ENCODE assay signal across 23 mouse cellular contexts in genomic region chr6:121226744-121227143, GRCm38 (mm10). TPM values are rescaled to one million over a fixed set of nuclear protein-coding genes. Genes with fewer than 3 reads are reported as not detected.
DNase-seq lines count a peak whose midpoint lies in the region; ATAC-seq and TF ChIP-seq lines count a peak whose summit lies in the region.
"Had no signal": no experiment of that assay in that cellular context is flagged by ENCODE, and none has a peak within 500 bp of the region (broad histone marks: within the 10 kb centered on the region; RNA-seq: fewer than 3 reads in every experiment).

No protein-coding gene starts in this region.

- H3K79me2 ChIP-seq in CH12.LX (replicated peaks; ENCODE audit: control insufficient read depth, extremely low read depth, insufficient read depth, poor library complexity, severe bottlenecking) = no peaks in the 10 kb centered on the region

- 0 out of 2 replicates have a peak overlapping the region, but pooled peaks have one; percentile 2 for H3K4me3 ChIP-seq in liver, postnatal 0 days (ENCODE audit: low read depth, low read length)
- no peak overlapping the region for H3K4me3 ChIP-seq in liver, embryonic 12.5 days
- H3K4me3 ChIP-seq in CH12.LX (replicated peaks in 1 of 3; ENCODE audit: low read depth in 2 of 3, low read length in 2 of 3, poor library complexity in 1 of 3) = no peak overlapping the region
- H3K4me3 ChIP-seq: heart, adult 2 months; heart, embryonic 15.5 days; left cerebral cortex, adult 2 months; liver, embryonic 13.5 days had no signal

- H3K27me3 ChIP-seq in liver, postnatal 0 days (ENCODE audit: insufficient read depth, low read length) = no peaks in the 10 kb centered on the region
- no peaks in the 10 kb centered on the region for H3K27me3 ChIP-seq in liver, embryonic 12.5 days (replicated peaks)
- no peaks in the 10 kb centered on the region for H3K27me3 ChIP-seq in CH12.LX (replicated peaks)
- H3K27me3 ChIP-seq: heart, embryonic 15.5 days; liver, embryonic 13.5 days had no signal

- no peak for TF ChIP-seq RAD21 in CH12.LX (IDR thresholded peaks at IDR 0.05; ENCODE audit: low read depth, low read length)

- no peaks in the 10 kb centered on the region for H3K9me3 ChIP-seq in liver, postnatal 0 days (ENCODE audit: low read length)
- no peaks in the 10 kb centered on the region for H3K9me3 ChIP-seq in liver, embryonic 12.5 days (replicated peaks)
- H3K9me3 ChIP-seq in CH12.LX (replicated peaks; ENCODE audit: low read length) = peaks cover 7% of the 10 kb centered on the region
- H3K9me3 ChIP-seq: heart, embryonic 15.5 days; liver, embryonic 13.5 days had no signal

- peak overlapping the region; percentile 34 for H3K4me2 ChIP-seq in liver, postnatal 0 days (ENCODE audit: low read depth, low read length)
- H3K4me2 ChIP-seq in liver, embryonic 12.5 days = no peak overlapping the region
- H3K4me2 ChIP-seq in CH12.LX (ENCODE audit: insufficient read depth, low read depth, poor library complexity, severe bottlenecking) = peak overlapping the region; percentile 39; the same call in 1 of the 2 replicates
- H3K4me2 ChIP-seq: heart, embryonic 15.5 days; liver, embryonic 13.5 days had no signal

- in situ Hi-C loops in CH12.LX (cut with MboI; ENCODE audit: low pct_ligation_motif_present, low pct_unique_long_range_greater_than_20kb, low sequenced_read_pairs) = no loop called here

- peak; percentile 53 for ATAC-seq in liver, postnatal 0 days
- no peak for ATAC-seq in liver, embryonic 12.5 days
- ATAC-seq in inflammation-experienced regulatory T-cells, adult 6 months = peak; percentile 21
- peak; percentile 50; the same call in 1 of the 2 replicates for ATAC-seq in neutrophil, adult 5-6 weeks (ENCODE audit: extremely low read depth, insufficient number of reproducible peaks, low FRiP score, poor library complexity, severe bottlenecking)
- no peak for ATAC-seq in megakaryocyte-erythroid progenitor cell, adult 5-6 weeks (replicated peaks; ENCODE audit: low FRiP score, low TSS enrichment, poor library complexity, severe bottlenecking)
- ATAC-seq: Patski had no signal

- 0 out of 2 replicates have a peak overlapping the region, but pooled peaks have one; percentile 11 for H3K27ac ChIP-seq in liver, postnatal 0 days (ENCODE audit: low read depth)
- no peak overlapping the region for H3K27ac ChIP-seq in liver, embryonic 12.5 days
- H3K27ac ChIP-seq in CH12.LX (ENCODE audit: insufficient read depth, low read depth) = no peak overlapping the region
- H3K27ac ChIP-seq: heart, adult 2 months; heart, embryonic 15.5 days; left cerebral cortex, adult 2 months; liver, embryonic 13.5 days had no signal

- no peaks in the 10 kb centered on the region for H3K36me3 ChIP-seq in liver, postnatal 0 days (replicated peaks; ENCODE audit: insufficient read depth, low read length)
- H3K36me3 ChIP-seq in liver, embryonic 12.5 days = no peaks in the 10 kb centered on the region; the same call in 1 of the 2 replicates
- peaks cover 0 to 7% of the 10 kb centered on the region in 2 experiments for H3K36me3 ChIP-seq in CH12.LX (replicated peaks in 1 of 2; ENCODE audit: control insufficient read depth in 1 of 2, insufficient read depth in 1 of 2, low read length in 1 of 2)
- H3K36me3 ChIP-seq: heart, embryonic 15.5 days had no signal

- H3K4me1 ChIP-seq in liver, postnatal 0 days (ENCODE audit: insufficient read depth) = peaks cover 35% of the 10 kb centered on the region
- peaks cover 34% of the 10 kb centered on the region for H3K4me1 ChIP-seq in liver, embryonic 12.5 days
- peaks cover 12 to 59% of the 10 kb centered on the region in 2 experiments for H3K4me1 ChIP-seq in CH12.LX (ENCODE audit: control insufficient read depth in 1 of 2, insufficient read depth in 2 of 2)

- no peak for DNase-seq in liver, postnatal 0 days
- DNase-seq in CH12.LX (ENCODE audit: extremely low read depth) = peak; percentile 23
- no peak for DNase-seq in spleen, adult 12 weeks (ENCODE audit: low spot score)
- DNase-seq in adrenal gland, adult (ENCODE audit: inconsistent age in 2 of 2, low spot score in 1 of 2) = no peak
- DNase-seq: adrenal gland, postnatal 25 days; cerebellum, adult 11 months; cerebellum, postnatal 10 days; gastrocnemius, postnatal 10 days; heart, adult 2 months; kidney, postnatal 4 days; layer of hippocampus, adult 9-11 months; left cerebral cortex, postnatal 4 days; liver, embryonic 13.5 days; midbrain, embryonic 14.5 days; retina, postnatal 1 day; right cerebral cortex, postnatal 4 days had no signal

- WGBS in liver, postnatal 0 days (ENCODE audit: insufficient replicate concordance) = 45% methylated on average over 2 of the region's 2 CpGs
- WGBS in liver, embryonic 12.5 days (ENCODE audit: insufficient replicate concordance) = 51% methylated on average over 2 of the region's 2 CpGs

- TF ChIP-seq EP300 in liver, postnatal 0 days (IDR thresholded peaks at IDR 0.05; ENCODE audit: low read depth) = no peak
- no peak for TF ChIP-seq EP300 in CH12.LX (IDR thresholded peaks at IDR 0.05; ENCODE audit: low read length)

- dilution Hi-C loops in CH12.LX (cut with MboI; ENCODE audit: extremely low pct_ligation_motif_present, extremely low pct_unique_long_range_greater_than_20kb, low sequenced_read_pairs) = no loop called here

- no peak for TF ChIP-seq POLR2A in CH12.LX (IDR thresholded peaks at IDR 0.05; ENCODE audit: low read depth, low read length)

- H3K9ac ChIP-seq in liver, postnatal 0 days (replicated peaks) = no peak overlapping the region
- no peak overlapping the region for H3K9ac ChIP-seq in liver, embryonic 12.5 days
- no peak overlapping the region for H3K9ac ChIP-seq in CH12.LX (ENCODE audit: insufficient read depth, low read depth)
- H3K9ac ChIP-seq: heart, embryonic 15.5 days; liver, embryonic 13.5 days had no signal

- no peak for TF ChIP-seq CTCF in liver, postnatal 0 days (IDR thresholded peaks at IDR 0.05; ENCODE audit: low read depth)
- TF ChIP-seq CTCF in CH12.LX (conservative IDR thresholded peaks at IDR 0.05 in 1 of 2, IDR thresholded peaks at IDR 0.05 in 1 of 2; ENCODE audit: low read depth in 2 of 2, low read length in 2 of 2) = no peak

TF ChIP-seq in CH12.LX, 34 proteins besides CTCF, POLR2A, EP300 and RAD21:
- TF ChIP-seq ZC3H11A (IDR thresholded peaks at IDR 0.05; ENCODE audit: low read depth, low read length) = no peak
- TF ChIP-seq TCF12 (IDR thresholded peaks at IDR 0.05; ENCODE audit: low read depth, low read length) = peak; percentile 54; the same call in 1 of the 2 replicates
- no peak for TF ChIP-seq ZMIZ1 (IDR thresholded peaks at IDR 0.05; ENCODE audit: low read depth, low read length)
- no peak for TF ChIP-seq MEF2A (IDR thresholded peaks at IDR 0.05; ENCODE audit: borderline replicate concordance, low read depth, low read length)
- TF ChIP-seq ETS1 (conservative IDR thresholded peaks at IDR 0.05; ENCODE audit: low read depth, low read length) = peak; percentile 63
- no peak for TF ChIP-seq JUN (IDR thresholded peaks at IDR 0.05; ENCODE audit: insufficient read depth, low read depth, low read length)
- no peak for TF ChIP-seq MAFK (IDR thresholded peaks at IDR 0.05; ENCODE audit: insufficient replicate concordance, low read length)
- no peak for TF ChIP-seq HCFC1 (IDR thresholded peaks at IDR 0.05; ENCODE audit: low read depth, low read length)
- no peak for TF ChIP-seq USF2 (conservative IDR thresholded peaks at IDR 0.05; ENCODE audit: low read depth, low read length)
- no peak for TF ChIP-seq MXI1 (IDR thresholded peaks at IDR 0.05; ENCODE audit: low read depth, low read length)
- no peak for TF ChIP-seq ZKSCAN1 (IDR thresholded peaks at IDR 0.05; ENCODE audit: borderline replicate concordance, low read depth, low read length)
- no peak for TF ChIP-seq NELFE (IDR thresholded peaks at IDR 0.05; ENCODE audit: low read depth, low read length)

RNA-seq across cellular contexts. Expression of gene Tuba8, which starts 16.2 kb away (rescaled TPM):
- polyA plus RNA-seq in liver, postnatal 0 days (2015; fragmentation: Nextera tagmentation; extraction: Ambion mirVana) = 6.5 and 6.7 TPM in 2 replicates
- polyA plus RNA-seq in liver, embryonic 12.5 days (2016; fragmentation: Nextera tagmentation; extraction: Ambion mirVana) = 7.2 and 8.4 TPM in 2 replicates
- total RNA-seq in CH12.LX (2012; rRNA removed) (not detected in 2 replicates), CH12.LX (2014; rRNA removed) (not detected in 2 replicates)
- not detected in 2 replicates for polyA plus RNA-seq in CH12.LX (2012; ENCODE audit: insufficient read length, low read depth)
- under 1 TPM; 0.21 to 0.40 (median 0.32) TPM for polyA plus RNA-seq in inflammation-experienced regulatory T-cells, adult 6 months (2017; shearing (Covaris generic))
- total RNA-seq in neutrophil, adult 5-6 weeks (2017) = 1.7 and 3.8 TPM in 2 replicates
- 2.5 and 3.6 TPM in 2 replicates for total RNA-seq in megakaryocyte-erythroid progenitor cell, adult 5-6 weeks (2014; fragmentation: Nextera tagmentation)
- 10.7 and 28.8 TPM in 2 replicates for total RNA-seq in megakaryocyte-erythroid progenitor cell, adult 5-6 weeks (2017)

RNA-seq across cellular contexts. Expression of gene Usp18, which starts 19.0 kb away (rescaled TPM):
- polyA plus RNA-seq in liver, postnatal 0 days (2015; fragmentation: Nextera tagmentation; extraction: Ambion mirVana) = 19.2 and 24.1 TPM in 2 replicates
- polyA plus RNA-seq in liver, embryonic 12.5 days (2016; fragmentation: Nextera tagmentation; extraction: Ambion mirVana) = 5.0 and 5.9 TPM in 2 replicates
- 1.3 TPM in 2 replicates for total RNA-seq in CH12.LX (2012; rRNA removed)
- total RNA-seq in CH12.LX (2014; rRNA removed) = 0.36 and 0.63 TPM in 2 replicates
- 1.3 and 1.5 TPM in 2 replicates for polyA plus RNA-seq in CH12.LX (2012; ENCODE audit: insufficient read length, low read depth)
- 10 to 100 TPM; 33.2 to 83.1 (median 69.4) TPM for polyA plus RNA-seq in inflammation-experienced regulatory T-cells, adult 6 months (2017; shearing (Covaris generic))
- total RNA-seq in neutrophil, adult 5-6 weeks (2017) = 21.8 and 24.1 TPM in 2 replicates
- total RNA-seq in megakaryocyte-erythroid progenitor cell, adult 5-6 weeks (2014; fragmentation: Nextera tagmentation) = 5.2 and 7.0 TPM in 2 replicates
- total RNA-seq in megakaryocyte-erythroid progenitor cell, adult 5-6 weeks (2017) = 2.3 and 7.3 TPM in 2 replicates
- total RNA-seq: left cerebral cortex, postnatal 4 days had no signal

RNA-seq across cellular contexts. Expression of gene Pex26, which starts 43.3 kb away (rescaled TPM):
- 3.9 and 4.2 TPM in 2 replicates for polyA plus RNA-seq in liver, postnatal 0 days (2015; fragmentation: Nextera tagmentation; extraction: Ambion mirVana)
- 5.3 and 5.5 TPM in 2 replicates for polyA plus RNA-seq in liver, embryonic 12.5 days (2016; fragmentation: Nextera tagmentation; extraction: Ambion mirVana)
- total RNA-seq in CH12.LX (2012; rRNA removed) = 3.3 TPM in 2 replicates
- total RNA-seq in CH12.LX (2014; rRNA removed) = 2.6 and 2.8 TPM in 2 replicates
- 3.2 and 3.9 TPM in 2 replicates for polyA plus RNA-seq in CH12.LX (2012; ENCODE audit: insufficient read length, low read depth)
- 1 to 10 TPM; 2.2 to 2.5 (median 2.4) TPM for polyA plus RNA-seq in inflammation-experienced regulatory T-cells, adult 6 months (2017; shearing (Covaris generic))
- total RNA-seq in neutrophil, adult 5-6 weeks (2017) = 8.0 and 10.5 TPM in 2 replicates
- total RNA-seq in megakaryocyte-erythroid progenitor cell, adult 5-6 weeks (2014; fragmentation: Nextera tagmentation) = 6.3 and 9.5 TPM in 2 replicates
- 6.2 and 7.1 TPM in 2 replicates for total RNA-seq in megakaryocyte-erythroid progenitor cell, adult 5-6 weeks (2017)

Comparison
In these comparisons a context has a peak if more than half of its experiments do, and no peak if none do; other contexts are left out.
1. ATAC-seq: peak in liver, postnatal 0 days (single experiment), inflammation-experienced regulatory T-cells, adult 6 months (single experiment) and neutrophil, adult 5-6 weeks (single experiment); none in liver, embryonic 12.5 days (single experiment) and megakaryocyte-erythroid progenitor cell, adult 5-6 weeks (single experiment).